Mouse (Mus musculus) CH12.LX (cell line): ENCODE results near the gene Pam. TPM values are rescaled to one million over a fixed set of nuclear protein-coding genes. Genes with fewer than 3 reads are reported as not detected.

Experiments
- DNase-seq: peaks from one replicate; pipeline ENCODE4 v3.0.0-alpha.2; 2013; ENCODE audit errors: extremely low read depth
- H3K27ac ChIP-seq: 2 replicates; pipeline ENCODE4 v1.5.1; 2012; ENCODE audit warnings: low read depth, mild to moderate bottlenecking, control low read depth, moderate library complexity; ENCODE audit not compliant: insufficient read depth
- H3K27me3 ChIP-seq: replicated peaks from 2 replicates; pipeline ENCODE3; 2012; ENCODE audit warnings: inconsistent platforms
- H3K36me3 ChIP-seq, 2 experiments: replicated peaks in 1 of 2; 2 replicates each; pipeline versions ENCODE3 to v1.6.1; 2012; ENCODE audit warnings: inconsistent platforms in 1 of 2, low read length in 1 of 2, mild to moderate bottlenecking in 1 of 2, mixed read lengths in 1 of 2, moderate library complexity in 1 of 2; ENCODE audit not compliant: control insufficient read depth in 1 of 2, insufficient read depth in 1 of 2
- H3K4me1 ChIP-seq, 2 experiments: 2 replicates each; pipeline ENCODE4 v1.6.1; 2012; ENCODE audit warnings: inconsistent platforms in 1 of 2, moderate library complexity in 1 of 2; ENCODE audit not compliant: insufficient read depth in 2 of 2, control insufficient read depth in 1 of 2
- H3K4me2 ChIP-seq: 2 replicates; pipeline ENCODE4 v1.6.1; 2012; ENCODE audit warnings: low read depth, mild to moderate bottlenecking, control low read depth; ENCODE audit not compliant: poor library complexity, insufficient read depth, severe bottlenecking
- H3K4me3 ChIP-seq, 3 experiments: fragments of 150-350 bp in 1 of 3; sonication (generic) in 1 of 3; replicated peaks in 1 of 3; 2 replicates each; pipeline versions ENCODE3 to v1.5.1; 2011 to 2012; ENCODE audit warnings: low read depth in 2 of 3, low read length in 2 of 3, mild to moderate bottlenecking in 2 of 3, moderate library complexity in 2 of 3, control low read depth in 1 of 3, improper control_type of control experiment in 1 of 3, inconsistent platforms in 1 of 3, mixed read lengths in 1 of 3; ENCODE audit not compliant: poor library complexity in 1 of 3
- H3K79me2 ChIP-seq: replicated peaks from 2 replicates; pipeline ENCODE4 v1.6.1; 2012; ENCODE audit warnings: mild to moderate bottlenecking, moderate library complexity; ENCODE audit not compliant: control insufficient read depth, poor library complexity, insufficient read depth, severe bottlenecking; ENCODE audit errors: extremely low read depth
- H3K9ac ChIP-seq: 2 replicates; pipeline ENCODE4 v1.6.1; 2012; ENCODE audit warnings: low read depth, mild to moderate bottlenecking, control low read depth, moderate library complexity; ENCODE audit not compliant: insufficient read depth
- H3K9me3 ChIP-seq: replicated peaks from 2 replicates; pipeline ENCODE3; 2012; ENCODE audit warnings: low read length, inconsistent platforms, mixed read lengths
- BHLHE40 ChIP-seq: IDR thresholded peaks from 2 replicates; pipeline ENCODE4 v1.6.1; 2011; ENCODE audit warnings: mild to moderate bottlenecking, low read depth, low read length, improper control_type of control experiment
- CHD1 ChIP-seq: IDR thresholded peaks from 2 replicates; pipeline ENCODE4 v1.6.1; 2012; ENCODE audit warnings: low read depth, low read length, improper control_type of control experiment, inconsistent platforms
- CHD2 ChIP-seq: IDR thresholded peaks from 2 replicates; pipeline ENCODE4 v1.6.1; 2011; ENCODE audit warnings: low read length, improper control_type of control experiment
- E2F4 ChIP-seq: IDR thresholded peaks from 2 replicates; pipeline ENCODE4 v1.6.1; 2011; ENCODE audit warnings: low read depth, low read length, improper control_type of control experiment; ENCODE audit not compliant: insufficient replicate concordance
- JUN ChIP-seq: IDR thresholded peaks from 2 replicates; pipeline ENCODE4 v1.6.1; 2011; ENCODE audit warnings: low read depth, mild to moderate bottlenecking, low read length, improper control_type of control experiment, moderate library complexity; ENCODE audit not compliant: insufficient read depth
- JUND ChIP-seq: conservative IDR thresholded peaks from 2 replicates; pipeline ENCODE4 v1.6.1; 2011; ENCODE audit warnings: low read depth, low read length, improper control_type of control experiment
- MAFK ChIP-seq: IDR thresholded peaks from 2 replicates; pipeline ENCODE4 v1.6.1; 2011; ENCODE audit warnings: low read length, improper control_type of control experiment; ENCODE audit not compliant: insufficient replicate concordance
- MAX ChIP-seq: IDR thresholded peaks from 2 replicates; pipeline ENCODE4 v1.6.1; 2011; ENCODE audit warnings: low read length, improper control_type of control experiment
- MAZ ChIP-seq: IDR thresholded peaks from 2 replicates; pipeline ENCODE4 v1.6.1; 2012; ENCODE audit warnings: low read depth, mild to moderate bottlenecking, inconsistent platforms, low read length, improper control_type of control experiment, moderate library complexity
- NELFE ChIP-seq: IDR thresholded peaks from 2 replicates; pipeline ENCODE4 v1.6.1; 2011; ENCODE audit warnings: low read depth, low read length, improper control_type of control experiment
- PAX5 ChIP-seq: IDR thresholded peaks from 2 replicates; pipeline ENCODE4 v1.6.1; 2012; ENCODE audit warnings: low read length, inconsistent platforms, mixed read lengths
- POLR2AphosphoS2 ChIP-seq: IDR thresholded peaks from 2 replicates; pipeline ENCODE4 v1.6.1; 2011; ENCODE audit warnings: low read depth, low read length, improper control_type of control experiment
- RCOR1 ChIP-seq: conservative IDR thresholded peaks from 2 replicates; pipeline ENCODE4 v1.6.1; 2012; ENCODE audit warnings: low read depth, mild to moderate bottlenecking, inconsistent platforms, low read length, improper control_type of control experiment
- SMC3 ChIP-seq: IDR thresholded peaks from 2 replicates; pipeline ENCODE4 v1.6.1; 2011; ENCODE audit warnings: low read depth, low read length, improper control_type of control experiment
- TCF12 ChIP-seq: IDR thresholded peaks from 2 replicates; pipeline ENCODE4 v1.6.1; 2014; ENCODE audit warnings: low read depth, mild to moderate bottlenecking, inconsistent platforms, low read length, improper control_type of control experiment
- UBTF ChIP-seq: IDR thresholded peaks from 2 replicates; pipeline ENCODE4 v1.6.1; 2012; ENCODE audit warnings: low read depth, mild to moderate bottlenecking, inconsistent platforms, low read length, improper control_type of control experiment, moderate library complexity
- USF1 ChIP-seq: IDR thresholded peaks from 2 replicates; pipeline ENCODE4 v1.6.1; 2014; ENCODE audit warnings: low read depth, mild to moderate bottlenecking, inconsistent platforms, low read length, improper control_type of control experiment
- ZC3H11A ChIP-seq: IDR thresholded peaks from 2 replicates; pipeline ENCODE4 v1.6.1; 2012; ENCODE audit warnings: low read depth, mild to moderate bottlenecking, inconsistent platforms, low read length, improper control_type of control experiment
- ZKSCAN1 ChIP-seq: IDR thresholded peaks from 2 replicates; pipeline ENCODE4 v1.6.1; 2012; ENCODE audit warnings: low read depth, inconsistent platforms, low read length, improper control_type of control experiment, borderline replicate concordance
- ZMIZ1 ChIP-seq: IDR thresholded peaks from 2 replicates; pipeline ENCODE4 v1.6.1; 2012; ENCODE audit warnings: low read depth, mild to moderate bottlenecking, inconsistent platforms, low read length, improper control_type of control experiment
- dilution Hi-C: fragments of 300-500 bp; cut with MboI; formaldehyde crosslinking; loops from 2 replicates; pipeline ENCODE4 v1.14.3; 2020; ENCODE audit warnings: low sequenced_read_pairs; ENCODE audit not compliant: extremely low pct_unique_long_range_greater_than_20kb, extremely low pct_ligation_motif_present
- in situ Hi-C: fragments of 300-500 bp; cut with MboI; formaldehyde crosslinking; loops from 3 replicates; pipeline ENCODE4 v1.14.3; 2019; ENCODE audit warnings: low sequenced_read_pairs, low pct_ligation_motif_present, low pct_unique_long_range_greater_than_20kb, mixed read lengths
- polyA plus RNA-seq: library from polyadenylated mRNA; unstranded; fragments of >175 nt; gene quantifications from 2 replicates; pipeline ENCODE4 v1.2.1, GENCODE M21; 2012; ENCODE audit warnings: low read depth; ENCODE audit not compliant: insufficient read length
- total RNA-seq, 2 experiments: library from RNA; depleted of rRNA; stranded (reverse); fragments of 300-350 nt in 1 of 2; fragments of >200 nt in 1 of 2; gene quantifications; 2 replicates each; pipeline ENCODE4 v1.2.3; 2012 to 2014

Gene Pam
- total and polyA plus RNA-seq, 3 experiments = 0.24 TPM; not detected in 2

DNA sequence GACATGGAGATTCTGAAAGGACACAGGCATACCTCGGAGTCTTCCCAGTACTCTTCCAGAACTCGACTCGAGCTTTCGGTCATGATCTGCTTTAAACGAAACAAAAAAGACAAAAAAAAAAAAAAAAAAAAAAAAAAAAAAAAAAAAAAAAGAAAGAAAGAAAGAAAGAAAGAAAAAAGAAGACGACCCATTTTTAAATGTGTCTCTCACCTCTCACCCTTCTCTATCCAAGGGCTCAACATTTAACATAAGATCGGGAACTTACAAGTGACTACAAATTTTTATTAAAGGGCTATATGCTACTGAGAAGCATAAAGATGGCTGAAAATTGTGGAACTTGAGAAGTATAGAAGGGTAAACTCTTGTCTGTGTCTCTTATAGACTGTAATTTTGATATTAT is 272.5 kb downstream of the Pam start:
- no peak overlapping the region for H3K27ac ChIP-seq
- dilution Hi-C loops = no loop called here

DNA sequence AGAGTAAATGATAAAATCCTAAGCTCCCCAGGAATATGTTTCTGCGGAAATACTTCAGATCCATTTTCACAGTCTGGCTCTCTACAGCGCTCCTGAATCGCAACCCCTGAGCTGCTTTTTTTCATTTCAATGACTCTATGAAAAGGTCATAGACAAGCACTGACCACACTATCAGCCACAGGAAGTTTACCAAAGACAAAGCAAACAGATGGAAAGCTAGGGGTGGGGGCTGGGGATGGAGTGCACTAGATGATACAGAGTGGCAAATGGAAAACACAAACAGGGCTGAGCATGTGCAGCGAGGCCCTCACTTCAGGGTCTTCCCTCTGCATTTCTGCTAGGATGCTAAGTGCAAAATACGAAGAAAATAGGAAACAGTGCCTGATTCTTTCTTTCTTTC is 273.2 kb downstream of the Pam start:
- in situ Hi-C loops = no loop called here
- no peaks in the 10 kb centered on the region for H3K79me2 ChIP-seq
- no peak overlapping the region for H3K4me3 ChIP-seq
- no peaks in the 10 kb centered on the region for H3K4me1 ChIP-seq
- no peaks in the 10 kb centered on the region for H3K36me3 ChIP-seq
- H3K9me3 ChIP-seq = no peaks in the 10 kb centered on the region
- dilution Hi-C loops = no loop called here
- no peak overlapping the region for H3K4me2 ChIP-seq
- no peak for DNase-seq
- no peak overlapping the region for H3K27ac ChIP-seq
- no peaks in the 10 kb centered on the region for H3K27me3 ChIP-seq
- no peak for TF ChIP-seq ZMIZ1
- TF ChIP-seq NELFE = no peak
- TF ChIP-seq ZC3H11A = no peak
- TF ChIP-seq UBTF = no peak
- TF ChIP-seq CHD1 = no peak
- no peak for TF ChIP-seq PAX5
- no peak for TF ChIP-seq ZKSCAN1
- no peak for TF ChIP-seq BHLHE40
- no peak for TF ChIP-seq POLR2AphosphoS2
- TF ChIP-seq MAZ = no peak
- H3K9ac ChIP-seq = no peak overlapping the region

More for the DNA sequence above, 272.5 kb downstream of the Pam start:
- in situ Hi-C loops = no loop called here
- Histone ChIP-seq H3K9ac (no peak overlapping the region), H3K4me1 (no peaks in the 10 kb centered on the region), H3K79me2 (no peaks in the 10 kb centered on the region), H3K4me3 (no peak overlapping the region), H3K36me3 (no peaks in the 10 kb centered on the region), H3K27me3 (no peaks in the 10 kb centered on the region), H3K4me2 (no peak overlapping the region), H3K9me3 (no peaks in the 10 kb centered on the region)
- no peak for DNase-seq
- TF ChIP-seq TCF12 (no peak), BHLHE40 (no peak), CHD1 (no peak), UBTF (no peak), CHD2 (no peak), RCOR1 (no peak), JUND (no peak), ZMIZ1 (no peak), MAX (no peak), JUN (no peak), USF1 (no peak), E2F4 (no peak), MAFK (no peak), SMC3 (no peak)
